Mouse (Mus musculus) hindbrain, embryonic 13.5 days (tissue): ENCODE results near the gene Ndufab1. TPM values are rescaled to one million over a fixed set of nuclear protein-coding genes. Genes with fewer than 3 reads are reported as not detected.
A peak's percentile ranks its signal among the peaks of the same experiment; 100 is the strongest.

Experiments
- ATAC-seq: fragments of 200-750 bp; cut with Nextera tagmentation; 2 replicates; pipeline ENCODE4 v1.8.0; 2017; ENCODE audit warnings: moderate TSS enrichment; ENCODE audit not compliant: low FRiP score
- H3K27ac ChIP-seq: fragments of 300-500 bp; sonication (generic); 2 replicates; pipeline ENCODE4 v1.5.1; 2015; ENCODE audit warnings: inconsistent platforms, mild to moderate bottlenecking, moderate library complexity
- H3K27me3 ChIP-seq: fragments of 300-500 bp; sonication (generic); 2 replicates; pipeline ENCODE4 v1.6.1; 2015; ENCODE audit warnings: mild to moderate bottlenecking, inconsistent platforms
- H3K36me3 ChIP-seq: fragments of 300-500 bp; sonication (generic); 2 replicates; pipeline ENCODE4 v1.6.1; 2015; ENCODE audit warnings: mild to moderate bottlenecking, inconsistent platforms
- H3K4me1 ChIP-seq: fragments of 300-500 bp; sonication (generic); replicated peaks from 2 replicates; pipeline ENCODE4 v1.6.1; 2015; ENCODE audit warnings: inconsistent platforms
- H3K4me2 ChIP-seq: fragments of 300-500 bp; sonication (generic); 2 replicates; pipeline ENCODE4 v1.6.1; 2015; ENCODE audit warnings: inconsistent platforms, mild to moderate bottlenecking, moderate library complexity
- H3K4me3 ChIP-seq: fragments of 300-500 bp; sonication (generic); 2 replicates; pipeline ENCODE4 v1.5.1; 2015; ENCODE audit warnings: mild to moderate bottlenecking, inconsistent platforms
- H3K9ac ChIP-seq: fragments of 300-500 bp; sonication (generic); 2 replicates; pipeline ENCODE4 v1.6.1; 2015; ENCODE audit warnings: mild to moderate bottlenecking, inconsistent platforms
- H3K9me3 ChIP-seq: fragments of 300-500 bp; sonication (generic); 2 replicates; pipeline ENCODE4 v1.6.1; 2016; ENCODE audit warnings: inconsistent platforms
- WGBS: fragments of 180-500 bp; shearing (Covaris S2); methylation state at CpG from one replicate; pipeline ENCODE4 v1.1.7; 2015; 5-methylcytosine and 5-hydroxymethylcytosine counted together
- polyA plus RNA-seq: library from polyadenylated mRNA; unstranded; fragments of >200 nt; fragmentation: Nextera tagmentation; extraction: Ambion mirVana; gene quantifications from 2 replicates; pipeline ENCODE4 v1.2.1, GENCODE M21; 2015

Gene Ndufab1
- polyA plus RNA-seq = 626 and 638 TPM in 2 replicates

DNA sequence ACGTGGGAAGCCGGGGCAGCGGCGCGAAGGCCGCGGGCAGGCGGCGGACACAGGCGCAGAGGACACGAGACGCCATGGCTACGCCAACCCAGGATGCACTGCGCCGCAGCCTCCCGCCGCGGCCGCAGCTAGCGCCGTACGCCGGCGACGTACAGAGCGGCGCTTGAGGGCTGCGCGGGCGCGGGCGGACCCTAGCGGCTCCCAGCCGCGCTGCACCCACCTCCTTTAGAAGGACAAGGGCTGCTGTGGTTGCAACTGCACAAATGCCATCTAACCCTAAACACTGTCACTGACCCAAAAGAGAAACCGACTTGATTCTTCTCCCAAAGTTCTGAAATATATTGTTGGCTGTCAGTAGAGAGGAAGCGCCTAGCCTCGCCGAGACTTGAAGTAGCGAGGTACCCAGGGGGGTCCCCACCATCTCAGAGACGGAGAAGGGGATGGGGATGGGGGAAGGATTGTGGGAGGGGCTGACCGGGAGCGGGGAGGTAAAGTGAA, at the start of gene Ndufab1:
Gene Ndufab1, minus strand, starts transcription at position 140 of the 498 bp plus-strand sequence.
- Histone ChIP-seq H3K27me3 (no peaks in the 10 kb centered on the region), H3K4me2 (peak within 1 kb of the TSS; percentile 72), H3K9me3 (no peaks in the 10 kb centered on the region), H3K27ac (peak within 1 kb of the TSS; percentile 72), H3K4me3 (peak within 1 kb of the TSS; percentile 73), H3K4me1 (peaks cover 16% of the 10 kb centered on the region), H3K9ac (peak within 1 kb of the TSS; percentile 92), H3K36me3 (peaks cover 18% of the 10 kb centered on the region)
- 3% methylated on average over 35 of the region's 43 CpGs for WGBS
- peak; percentile 98 for ATAC-seq

DNA sequence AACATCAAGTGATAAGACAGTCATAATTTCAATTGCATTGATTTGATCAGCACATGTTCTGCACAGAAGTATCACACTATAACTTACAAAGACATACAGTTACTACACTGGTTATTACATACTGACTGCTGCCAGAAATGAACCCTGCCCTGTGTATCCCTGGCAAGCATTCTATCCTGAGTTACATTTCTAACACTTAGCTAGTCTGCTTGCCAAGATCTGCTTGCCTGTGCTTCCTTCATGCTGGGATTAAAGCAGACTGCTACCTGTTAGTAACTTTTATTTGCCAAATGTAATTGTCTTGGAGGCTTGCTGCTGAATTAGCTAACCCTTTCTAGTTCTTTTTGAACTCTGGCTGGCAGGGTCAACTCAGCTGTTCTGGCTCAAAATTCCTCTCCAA, 39.3 kb upstream of the Ndufab1 start:
- Histone ChIP-seq H3K9me3 (no peaks in the 10 kb centered on the region), H3K4me2 (no peak overlapping the region), H3K4me3 (no peak overlapping the region), H3K4me1 (no peaks in the 10 kb centered on the region), H3K27ac (no peak overlapping the region), H3K9ac (no peak overlapping the region), H3K36me3 (peaks cover 94% of the 10 kb centered on the region), H3K27me3 (no peaks in the 10 kb centered on the region)
- no peak for ATAC-seq

- no peak overlapping the region for H3K4me3 ChIP-seq
- no peak overlapping the region for H3K4me2 ChIP-seq
- peaks cover 84% of the 10 kb centered on the region for H3K36me3 ChIP-seq
- H3K9ac ChIP-seq = no peak overlapping the region
- H3K4me1 ChIP-seq = peaks cover 9% of the 10 kb centered on the region
- WGBS = 98% methylated on average over 5 of the region's 5 CpGs
- H3K27ac ChIP-seq = no peak overlapping the region
- no peaks in the 10 kb centered on the region for H3K27me3 ChIP-seq
- no peak for ATAC-seq
- no peaks in the 10 kb centered on the region for H3K9me3 ChIP-seq
These were observed 36.5 kb upstream of the Ndufab1 start for GRCm38 (mm10) chr7:122138190-122138589.

- peaks cover 75% of the 10 kb centered on the region for H3K36me3 ChIP-seq
- no peak overlapping the region for H3K4me2 ChIP-seq
- H3K9me3 ChIP-seq = no peaks in the 10 kb centered on the region
- H3K27ac ChIP-seq = no peak overlapping the region
- H3K27me3 ChIP-seq = no peaks in the 10 kb centered on the region
- no peak overlapping the region for H3K9ac ChIP-seq
- H3K4me3 ChIP-seq = no peak overlapping the region
- no peak for ATAC-seq
- H3K4me1 ChIP-seq = peaks cover 13% of the 10 kb centered on the region
These were observed 35.4 kb upstream of the Ndufab1 start for GRCm38 (mm10) chr7:122137071-122137470.

GRCm38 (mm10) chr7:122135070-122135469, 33.4 kb upstream of the Ndufab1 start:
- Histone ChIP-seq H3K4me3 (no peak overlapping the region), H3K4me2 (no peak overlapping the region), H3K4me1 (peaks cover 14% of the 10 kb centered on the region), H3K9me3 (no peaks in the 10 kb centered on the region), H3K27ac (no peak overlapping the region), H3K27me3 (no peaks in the 10 kb centered on the region), H3K36me3 (peaks cover 56% of the 10 kb centered on the region), H3K9ac (no peak overlapping the region)
- 75% methylated on average over 10 of the region's 10 CpGs for whole genome bisulfite sequencing
- no peak for ATAC-seq

- peak overlapping the region; percentile 94 for H3K9ac ChIP-seq
These were observed 31.6 kb upstream of the Ndufab1 start for GRCm38 (mm10) chr7:122133338-122133625.

GRCm38 (mm10) chr7:122132497-122133337, 31.0 kb upstream of the Ndufab1 start, which contains the start of the genes Palb2 and Dctn5:
Palb2 (minus strand) TSS chr7:122132985.
Dctn5 (plus strand) TSS chr7:122133041.
- Histone ChIP-seq H3K36me3 (peaks cover 37% of the 10 kb centered on the region), H3K27me3 (no peaks in the 10 kb centered on the region), H3K4me1 (peaks cover 14% of the 10 kb centered on the region), H3K4me3 (peak within 1 kb of the TSS; percentile 94), H3K4me2 (peak within 1 kb of the TSS; percentile 94), H3K9ac (peak within 1 kb of the TSS; percentile 94), H3K27ac (peak within 1 kb of the TSS; percentile 81), H3K9me3 (no peaks in the 10 kb centered on the region)
- WGBS = under 1% methylated on average over 54 of the region's 54 CpGs
- ATAC-seq = peak; percentile 95

More at GRCm38 (mm10) chr7:122133338-122133625, 31.6 kb upstream of the Ndufab1 start:
- H3K4me1 ChIP-seq = peaks cover 14% of the 10 kb centered on the region
- no peaks in the 10 kb centered on the region for H3K9me3 ChIP-seq
- ATAC-seq = no peak; the same call in 1 of the 2 replicates
- 22% methylated on average over 8 of the region's 8 CpGs for WGBS
- peak overlapping the region; percentile 81 for H3K27ac ChIP-seq
- peak overlapping the region; percentile 94 for H3K4me2 ChIP-seq
- H3K4me3 ChIP-seq = peak overlapping the region; percentile 94
- H3K27me3 ChIP-seq = no peaks in the 10 kb centered on the region
- peaks cover 38% of the 10 kb centered on the region for H3K36me3 ChIP-seq

DNA sequence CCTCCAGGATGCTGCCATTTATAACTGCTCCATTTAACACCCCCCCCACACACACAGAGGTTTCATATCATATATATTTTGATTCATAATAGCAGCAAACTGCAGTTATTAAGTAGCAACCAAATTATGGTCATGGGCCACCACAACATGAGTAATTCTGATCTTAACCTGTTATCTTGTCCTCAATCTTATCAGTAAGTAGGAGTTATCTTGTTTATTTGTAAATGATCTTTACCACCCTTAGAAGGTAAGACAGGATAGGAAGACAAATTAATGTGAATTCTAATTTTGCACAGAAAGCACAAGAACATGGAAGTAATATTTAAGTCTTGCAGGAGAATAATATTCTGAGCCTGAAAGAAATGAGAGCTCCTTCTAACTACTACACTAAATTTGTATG, 30.1 kb upstream of the Ndufab1 start:
- H3K9ac ChIP-seq = no peak overlapping the region
- H3K4me1 ChIP-seq = peaks cover 14% of the 10 kb centered on the region
- no peaks in the 10 kb centered on the region for H3K27me3 ChIP-seq
- H3K9me3 ChIP-seq = no peaks in the 10 kb centered on the region
- peaks cover 36% of the 10 kb centered on the region for H3K36me3 ChIP-seq
- no peak overlapping the region for H3K27ac ChIP-seq
- H3K4me3 ChIP-seq = peak overlapping the region; percentile 94
- no peak for ATAC-seq
- peak overlapping the region; percentile 94 for H3K4me2 ChIP-seq

- no peaks in the 10 kb centered on the region for H3K9me3 ChIP-seq
- H3K4me2 ChIP-seq = no peak overlapping the region
- no peak overlapping the region for H3K27ac ChIP-seq
- H3K36me3 ChIP-seq = peaks cover 41% of the 10 kb centered on the region
- 95% methylated on average over 11 of the region's 11 CpGs for WGBS
- H3K27me3 ChIP-seq = no peaks in the 10 kb centered on the region
- no peak for ATAC-seq
- H3K4me1 ChIP-seq = no peaks in the 10 kb centered on the region
- no peak overlapping the region for H3K9ac ChIP-seq
- no peak overlapping the region for H3K4me3 ChIP-seq
These were observed 25.3 kb upstream of the Ndufab1 start for GRCm38 (mm10) chr7:122126946-122127345.

DNA sequence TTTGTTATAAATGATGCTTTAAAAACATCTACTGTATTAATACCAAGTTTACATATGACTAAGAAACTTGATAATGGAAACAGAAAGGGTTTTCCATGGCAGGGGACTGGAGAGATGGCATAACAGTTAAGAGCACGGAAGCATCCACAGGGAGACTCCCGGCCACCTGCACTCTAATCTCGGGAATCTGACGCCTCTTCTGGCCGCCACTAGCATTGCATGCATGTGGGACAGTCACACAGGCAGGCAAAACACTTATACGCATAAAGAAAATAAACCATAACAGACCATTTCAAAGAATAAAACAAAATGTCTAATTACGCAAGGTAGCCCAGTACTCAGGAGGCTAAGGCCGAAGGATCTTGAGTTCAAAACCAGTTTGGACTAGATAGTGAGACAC, 23.9 kb upstream of the Ndufab1 start:
- Histone ChIP-seq H3K4me1 (no peaks in the 10 kb centered on the region), H3K27me3 (no peaks in the 10 kb centered on the region), H3K9me3 (no peaks in the 10 kb centered on the region), H3K36me3 (peaks cover 51% of the 10 kb centered on the region), H3K9ac (no peak overlapping the region), H3K27ac (no peak overlapping the region), H3K4me3 (no peak overlapping the region), H3K4me2 (no peak overlapping the region)
- 82% methylated on average over 8 of the region's 8 CpGs for WGBS
- no peak for ATAC-seq

- no peaks in the 10 kb centered on the region for H3K4me1 ChIP-seq
- WGBS = 91% methylated on average over 4 of the region's 4 CpGs
- H3K36me3 ChIP-seq = peaks cover 60% of the 10 kb centered on the region
- ATAC-seq = no peak
- no peak overlapping the region for H3K4me2 ChIP-seq
- no peak overlapping the region for H3K9ac ChIP-seq
- no peaks in the 10 kb centered on the region for H3K9me3 ChIP-seq
- no peaks in the 10 kb centered on the region for H3K27me3 ChIP-seq
- no peak overlapping the region for H3K27ac ChIP-seq
- H3K4me3 ChIP-seq = no peak overlapping the region
These were observed 21.8 kb upstream of the Ndufab1 start for GRCm38 (mm10) chr7:122123518-122123917.

DNA sequence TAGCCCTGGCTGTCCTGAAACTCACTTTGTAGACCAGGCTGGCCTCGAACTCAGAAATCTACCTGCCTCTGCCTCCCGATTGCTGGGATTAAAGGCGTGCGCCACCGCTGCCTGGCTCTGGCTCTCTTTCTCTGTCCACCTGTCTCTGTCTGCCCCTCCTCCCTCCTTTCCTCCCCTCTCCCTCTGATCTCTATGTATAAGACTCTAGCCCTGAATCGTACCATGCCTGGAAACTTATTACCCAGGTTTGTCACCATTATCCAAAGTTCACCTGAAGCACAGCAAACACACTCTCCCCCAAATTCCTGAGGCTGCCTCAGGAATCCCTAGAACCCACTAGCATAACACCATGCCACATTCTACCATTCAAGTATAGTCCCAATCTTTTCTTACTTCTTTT, 6.5 kb upstream of the Ndufab1 start:
- WGBS = 98% methylated on average over 6 of the region's 6 CpGs
- Histone ChIP-seq H3K4me1 (no peaks in the 10 kb centered on the region), H3K4me2 (no peak overlapping the region)

More for the DNA sequence above, 6.5 kb upstream of the Ndufab1 start:
- H3K9me3 ChIP-seq = no peaks in the 10 kb centered on the region
- ATAC-seq = no peak
- no peak overlapping the region for H3K27ac ChIP-seq
- H3K4me3 ChIP-seq = no peak overlapping the region
- no peak overlapping the region; the same call in 1 of the 2 replicates for H3K9ac ChIP-seq
- peaks cover 31% of the 10 kb centered on the region for H3K36me3 ChIP-seq
- no peaks in the 10 kb centered on the region for H3K27me3 ChIP-seq
